Mouse (Mus musculus) lung, embryonic 16.5 days (tissue): Measurements from ENCODE around the gene 6030468B19Rik. TPM values are rescaled to one million over a fixed set of nuclear protein-coding genes. Genes with fewer than 3 reads are reported as not detected.
A peak's percentile ranks its signal among the peaks of the same experiment; 100 is the strongest.

Experiments used
- ATAC-seq: fragments of 200-750 bp; cut with Nextera tagmentation; 2 replicates; pipeline ENCODE4 v1.8.0; 2017; ENCODE audit warnings: low read depth, mild to moderate bottlenecking, moderate library complexity
- H3K27ac ChIP-seq: fragments of 300-500 bp; sonication (generic); 2 replicates; pipeline ENCODE4 v1.5.1; 2014; ENCODE audit warnings: mild to moderate bottlenecking, control low read depth, low read length
- H3K27me3 ChIP-seq: fragments of 300-500 bp; sonication (generic); 2 replicates; pipeline ENCODE4 v1.6.1; 2014; ENCODE audit warnings: low read depth, low read length, mixed read lengths; ENCODE audit not compliant: control insufficient read depth, insufficient read depth
- H3K36me3 ChIP-seq: fragments of 300-500 bp; sonication (generic); 2 replicates; pipeline ENCODE4 v1.6.1; 2014; ENCODE audit warnings: low read length; ENCODE audit not compliant: control insufficient read depth, insufficient read depth
- H3K4me1 ChIP-seq: fragments of 300-500 bp; sonication (generic); replicated peaks from 2 replicates; pipeline ENCODE4 v1.6.1; 2014; ENCODE audit warnings: low read length, mixed read lengths; ENCODE audit not compliant: control insufficient read depth, insufficient read depth
- H3K4me2 ChIP-seq: fragments of 300-500 bp; sonication (generic); 2 replicates; pipeline ENCODE4 v1.6.1; 2014; ENCODE audit warnings: low read depth, low read length, control low read depth
- H3K4me3 ChIP-seq: fragments of 300-500 bp; sonication (generic); 2 replicates; pipeline ENCODE4 v1.5.1; 2014; ENCODE audit warnings: mild to moderate bottlenecking, low read length, control low read depth
- H3K9ac ChIP-seq: fragments of 300-500 bp; sonication (generic); 2 replicates; pipeline ENCODE4 v1.6.1; 2014; ENCODE audit warnings: low read length, control low read depth
- H3K9me3 ChIP-seq: fragments of 300-500 bp; sonication (generic); 2 replicates; pipeline ENCODE4 v1.6.1; 2016; ENCODE audit warnings: low read length; ENCODE audit not compliant: control insufficient read depth
- WGBS: fragments of 180-500 bp; shearing (Covaris S2); extraction: QIAGEN DNeasy Blood & Tissue Kit; methylation state at CpG from one replicate; pipeline ENCODE4 v1.1.7; 2014; 5-methylcytosine and 5-hydroxymethylcytosine counted together
- polyA plus RNA-seq: library from polyadenylated mRNA; unstranded; fragments of >200 nt; fragmentation: Nextera tagmentation; extraction: Ambion mirVana; gene quantifications from 2 replicates; pipeline ENCODE4 v1.2.1, GENCODE M21; 2015

The 6030468B19Rik gene
- polyA plus RNA-seq, 1 experiment from 2014 or later = 0.14 TPM

DNA sequence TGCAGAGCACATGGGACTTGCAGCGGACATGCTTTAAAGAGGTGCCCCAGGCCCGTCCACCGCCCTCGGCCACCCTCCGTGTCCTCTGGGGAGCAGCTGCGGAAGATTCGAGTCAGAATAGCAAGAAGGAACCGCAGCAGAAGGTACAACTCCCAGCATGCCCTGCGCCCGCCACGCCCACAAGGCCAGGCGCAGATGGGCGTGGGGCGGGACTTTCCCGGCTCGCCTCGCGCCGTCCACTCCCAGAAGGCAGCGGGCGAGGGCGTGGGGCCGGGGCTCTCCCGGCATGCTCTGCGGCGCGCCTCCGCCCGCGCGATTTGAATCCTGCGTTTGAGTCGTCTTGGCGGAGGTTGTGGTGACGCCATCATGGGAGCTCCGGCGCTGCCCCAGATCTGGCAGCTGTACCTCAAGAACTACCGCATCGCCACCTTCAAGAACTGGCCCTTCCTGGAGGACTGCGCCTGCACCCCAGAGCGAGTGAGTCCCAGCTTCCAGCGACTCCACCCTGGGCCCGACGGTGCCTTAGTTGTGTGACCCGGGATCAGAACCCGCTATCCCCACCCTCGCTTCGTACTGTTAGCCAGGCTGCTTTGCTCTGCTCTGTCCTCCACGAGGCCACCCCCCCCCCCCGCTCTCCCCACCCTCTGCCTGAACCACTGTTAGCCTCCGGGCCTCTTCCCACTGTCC lies 51.7 kb downstream of the 6030468B19Rik start, which contains the start of gene Birc5:
Gene Birc5 (plus strand): TSS at position 267 of the 687 bp plus-strand sequence.
- under 1% methylated on average over 51 of the region's 51 CpGs for WGBS
- Histone ChIP-seq H3K36me3 (peaks cover 13% of the 10 kb centered on the region), H3K27ac (peak within 1 kb of the TSS; percentile 99), H3K4me3 (peak within 1 kb of the TSS; percentile 75), H3K9me3 (no peaks in the 10 kb centered on the region), H3K4me1 (peaks cover 23% of the 10 kb centered on the region), H3K27me3 (no peaks in the 10 kb centered on the region), H3K4me2 (peak within 1 kb of the TSS; percentile 61), H3K9ac (peak within 1 kb of the TSS; percentile 89)
- peak; percentile 97 for ATAC-seq

DNA sequence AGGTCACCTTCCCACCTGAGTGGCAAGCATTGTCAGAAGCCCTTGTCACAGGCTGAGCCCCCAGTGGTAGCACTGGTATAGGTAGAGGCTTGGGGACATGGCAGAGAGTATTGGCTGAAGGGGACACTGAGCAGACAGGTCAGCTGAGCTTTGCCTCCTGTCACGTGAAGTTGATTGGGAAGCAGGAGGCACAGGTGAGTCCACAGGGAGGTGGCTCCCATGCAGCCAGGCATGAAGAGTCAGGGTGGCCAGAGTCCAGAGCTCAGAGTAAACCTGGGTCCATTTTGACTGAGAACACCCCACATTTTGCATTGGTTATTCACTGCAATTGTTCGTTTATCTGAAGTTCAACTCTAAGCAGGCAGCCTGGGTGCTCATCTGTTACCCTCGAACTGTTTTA lies 55.4 kb downstream of the 6030468B19Rik start:
- Histone ChIP-seq H3K27ac (no peak overlapping the region), H3K36me3 (peaks cover 36% of the 10 kb centered on the region), H3K9ac (no peak overlapping the region), H3K9me3 (no peaks in the 10 kb centered on the region), H3K4me2 (no peak overlapping the region), H3K4me3 (no peak overlapping the region), H3K4me1 (peaks cover 21% of the 10 kb centered on the region), H3K27me3 (no peaks in the 10 kb centered on the region)
- 77% methylated on average over 3 of the region's 3 CpGs for WGBS
- no peak for ATAC-seq

DNA sequence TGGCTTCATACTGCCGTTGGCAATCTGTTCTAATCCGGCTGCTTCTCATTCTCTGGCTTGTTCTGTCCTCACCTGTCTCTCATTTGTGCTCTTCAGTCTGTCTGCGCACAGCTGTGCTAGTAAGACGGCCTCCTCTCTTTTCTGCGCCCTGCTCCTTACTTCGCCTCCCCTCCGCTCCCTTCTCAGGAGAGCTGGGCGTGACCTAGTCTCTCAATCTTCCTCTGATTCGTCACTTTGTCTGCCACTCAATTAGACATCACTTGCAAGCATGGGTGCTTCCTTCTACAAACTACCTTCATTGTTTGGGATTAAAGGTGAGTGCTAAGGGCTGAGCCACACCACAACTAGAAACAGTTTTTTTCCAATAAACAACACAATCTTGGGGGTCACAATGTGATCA lies 56.8 kb downstream of the 6030468B19Rik start:
- H3K27me3 ChIP-seq = peaks cover 7% of the 10 kb centered on the region
- no peaks in the 10 kb centered on the region for H3K9me3 ChIP-seq
- H3K4me3 ChIP-seq = no peak overlapping the region
- no peak for ATAC-seq
- H3K27ac ChIP-seq = no peak overlapping the region
- 91% methylated on average over 9 of the region's 9 CpGs for WGBS
- H3K4me1 ChIP-seq = peaks cover 16% of the 10 kb centered on the region
- H3K4me2 ChIP-seq = no peak overlapping the region
- peaks cover 36% of the 10 kb centered on the region for H3K36me3 ChIP-seq
- no peak overlapping the region for H3K9ac ChIP-seq

DNA sequence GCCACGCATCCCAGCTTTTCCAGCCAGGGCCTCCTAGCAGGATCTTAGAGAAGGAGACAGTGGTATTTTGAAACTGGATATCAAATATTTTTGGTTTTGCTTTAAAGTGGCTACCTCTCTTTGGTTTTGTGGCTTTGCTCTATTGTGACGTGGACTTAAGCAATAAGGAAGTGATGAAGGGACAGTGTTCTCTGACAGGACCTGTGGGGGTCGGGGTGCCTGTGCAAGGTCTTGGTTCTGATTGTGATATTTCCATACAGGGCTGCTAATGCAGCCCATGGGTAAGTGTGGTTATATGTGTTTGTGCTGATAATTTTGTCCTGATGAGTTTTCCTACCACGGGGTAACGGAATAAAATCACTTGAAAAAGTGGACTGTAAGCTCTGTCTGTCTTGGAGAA lies 57.9 kb downstream of the 6030468B19Rik start:
- peaks cover 36% of the 10 kb centered on the region for H3K36me3 ChIP-seq
- H3K9me3 ChIP-seq = no peaks in the 10 kb centered on the region
- no peak overlapping the region for H3K4me2 ChIP-seq
- H3K4me3 ChIP-seq = no peak overlapping the region
- H3K4me1 ChIP-seq = peaks cover 7% of the 10 kb centered on the region
- ATAC-seq = no peak
- H3K27ac ChIP-seq = no peak overlapping the region
- 96% methylated on average over 5 of the region's 5 CpGs for WGBS
- H3K27me3 ChIP-seq = peaks cover 17% of the 10 kb centered on the region
- no peak overlapping the region for H3K9ac ChIP-seq

DNA sequence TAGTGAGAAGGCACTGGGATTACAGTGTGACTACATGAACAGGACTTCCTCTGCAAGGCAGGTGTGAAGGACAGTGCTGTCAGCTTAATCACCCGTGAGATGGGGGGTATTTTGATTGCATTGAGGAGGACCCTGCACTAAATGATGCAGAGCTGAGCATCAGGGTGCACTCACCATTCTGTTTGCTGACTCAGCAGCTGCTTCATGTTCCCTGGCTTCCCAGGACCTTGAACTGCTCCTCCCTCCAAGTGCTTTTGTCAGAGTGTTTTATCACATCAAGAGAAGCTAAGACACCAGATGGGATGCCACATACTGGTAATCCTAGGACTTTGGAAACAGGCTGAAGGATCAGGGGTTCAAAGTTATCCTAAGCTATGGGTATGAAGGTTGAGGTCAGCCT lies 58.5 kb downstream of the 6030468B19Rik start:
- Histone ChIP-seq H3K4me3 (no peak overlapping the region), H3K4me2 (no peak overlapping the region), H3K9me3 (no peaks in the 10 kb centered on the region), H3K27ac (no peak overlapping the region), H3K36me3 (peaks cover 36% of the 10 kb centered on the region), H3K27me3 (peaks cover 23% of the 10 kb centered on the region), H3K9ac (no peak overlapping the region), H3K4me1 (peaks cover 2% of the 10 kb centered on the region)
- no peak for ATAC-seq
- WGBS = 65% methylated on average over 1 of the region's 1 CpGs

Other genes starting within 250 kb of the 6030468B19Rik start
- 8.6 and 9.3 TPM in 2 replicates for gene Tnrc6c, start 143.4 kb upstream of the 6030468B19Rik start, polyA plus RNA-seq
- gene Tmc8, start 15.6 kb upstream of the 6030468B19Rik start, polyA plus RNA-seq = 3.0 and 4.0 TPM in 2 replicates
- gene Tmc6, start 15.5 kb upstream of the 6030468B19Rik start, polyA plus RNA-seq = 23.6 and 26.0 TPM in 2 replicates
- gene Gm20708, start 12.0 kb downstream of the 6030468B19Rik start, polyA plus RNA-seq = 0.13 and 0.14 TPM in 2 replicates
- 79.5 and 87.7 TPM in 2 replicates for gene Syngr2, start 12.0 kb downstream of the 6030468B19Rik start, polyA plus RNA-seq
- gene Afmid, start 28.3 kb downstream of the 6030468B19Rik start, polyA plus RNA-seq = 4.9 and 5.4 TPM in 2 replicates
- 130 and 131 TPM in 2 replicates for gene Tk1, start 28.4 kb downstream of the 6030468B19Rik start, polyA plus RNA-seq
- 312 and 336 TPM in 2 replicates for gene Birc5, start 51.6 kb downstream of the 6030468B19Rik start, polyA plus RNA-seq
- not detected in 2 replicates for gene Tmem235, start 63.1 kb downstream of the 6030468B19Rik start, polyA plus RNA-seq
- gene Tha1, start 75.8 kb downstream of the 6030468B19Rik start, polyA plus RNA-seq = 4.6 and 5.0 TPM in 2 replicates
- 12.5 and 13.2 TPM in 2 replicates for gene Socs3, start 172.4 kb downstream of the 6030468B19Rik start, polyA plus RNA-seq
- 41.8 and 44.8 TPM in 2 replicates for gene Pgs1, start 188.6 kb downstream of the 6030468B19Rik start, polyA plus RNA-seq